Mouse (Mus musculus) limb, embryonic 14.5 days (tissue): ENCODE measurements around the gene Zfand3. TPM values are rescaled to one million over a fixed set of nuclear protein-coding genes. Genes with fewer than 3 reads are reported as not detected.

Source experiments
- ATAC-seq: fragments of 200-750 bp; cut with Nextera tagmentation; 2 replicates; pipeline ENCODE4 v1.8.0; 2017; ENCODE audit warnings: low read depth, moderate number of reproducible peaks, moderate TSS enrichment; ENCODE audit not compliant: low FRiP score
- DNase-seq: peaks from one replicate; pipeline ENCODE4 v3.0.0-alpha.2; 2015; ENCODE audit warnings: low spot score
- H3K27ac ChIP-seq: fragments of 300-500 bp; sonication (generic); replicated peaks from 2 replicates; pipeline ENCODE4 v1.5.1; 2014; ENCODE audit warnings: low read depth, mild to moderate bottlenecking, low read length, moderate library complexity, mixed read lengths
- H3K27me3 ChIP-seq: fragments of 300-500 bp; sonication (generic); 2 replicates; pipeline ENCODE4 v1.6.1; 2014; ENCODE audit warnings: low read length, mixed read lengths; ENCODE audit not compliant: control insufficient read depth, insufficient read depth
- H3K36me3 ChIP-seq: fragments of 300-500 bp; sonication (generic); 2 replicates; pipeline ENCODE4 v1.6.1; 2014; ENCODE audit warnings: mild to moderate bottlenecking, low read length, moderate library complexity, mixed read lengths; ENCODE audit not compliant: control insufficient read depth, insufficient read depth
- H3K4me1 ChIP-seq: fragments of 300-500 bp; sonication (generic); 2 replicates; pipeline ENCODE4 v1.6.1; 2014; ENCODE audit warnings: antibody characterized with exemption, low read length, mixed read lengths; ENCODE audit not compliant: control insufficient read depth, insufficient read depth
- H3K4me2 ChIP-seq: fragments of 300-500 bp; sonication (generic); replicated peaks from 2 replicates; pipeline ENCODE4 v1.6.1; 2014; ENCODE audit warnings: low read depth, mild to moderate bottlenecking, low read length, moderate library complexity; ENCODE audit not compliant: severe bottlenecking
- H3K4me3 ChIP-seq: fragments of 300-500 bp; sonication (generic); replicated peaks from 2 replicates; pipeline ENCODE4 v1.5.1; 2014; ENCODE audit warnings: low read length
- H3K9ac ChIP-seq: fragments of 300-500 bp; sonication (generic); 2 replicates; pipeline ENCODE4 v1.6.1; 2014; ENCODE audit warnings: mild to moderate bottlenecking, low read depth, low read length, moderate library complexity; ENCODE audit not compliant: severe bottlenecking
- H3K9me3 ChIP-seq: fragments of 300-500 bp; sonication (generic); 2 replicates; pipeline ENCODE4 v1.6.1; 2016; ENCODE audit warnings: low read length; ENCODE audit not compliant: control insufficient read depth
- POLR2A ChIP-seq: fragments of 200-500 bp; IDR thresholded peaks from 2 replicates; pipeline ENCODE4 v1.8.0; 2012; ENCODE audit warnings: inconsistent platforms, mild to moderate bottlenecking, moderate library complexity, borderline replicate concordance; ENCODE audit not compliant: insufficient read depth, insufficient read length; ENCODE audit errors: extremely low read depth
- WGBS: fragments of 180-500 bp; shearing (Covaris S2); extraction: QIAGEN DNeasy Blood & Tissue Kit; methylation state at CpG from one replicate; pipeline ENCODE4 v1.1.7; 2014; 5-methylcytosine and 5-hydroxymethylcytosine counted together
- polyA plus RNA-seq, 2 experiments: library from polyadenylated mRNA; depleted of rRNA in 1 of 2; stranded (reverse) in 1 of 2; unstranded in 1 of 2; fragments of >200 nt; fragmentation: Nextera tagmentation in 1 of 2; extraction: Ambion mirVana in 1 of 2; gene quantifications; 2 replicates each; pipeline versions ENCODE4 v1.2.1 to v1.2.3; 2012 to 2014

Zfand3 gene
- polyA plus RNA-seq, 2 experiments, result 43.1 to 107 TPM

GRCm38 (mm10) chr17:30163793-30164192, 159.3 kb downstream of the Zfand3 start:
- H3K9ac ChIP-seq, result no peak overlapping the region
- H3K4me2 ChIP-seq, result no peak overlapping the region
- H3K27me3 ChIP-seq, result no peaks in the 10 kb centered on the region
- no peak overlapping the region for H3K27ac ChIP-seq
- ATAC-seq, result no peak
- no peaks in the 10 kb centered on the region for H3K9me3 ChIP-seq
- peaks cover 4% of the 10 kb centered on the region; the same call in 1 of the 2 replicates for H3K36me3 ChIP-seq
- 59% methylated on average over 6 of the region's 6 CpGs for WGBS
- no peaks in the 10 kb centered on the region for H3K4me1 ChIP-seq
- no peak for DNase-seq
- TF ChIP-seq POLR2A, result no peak
- H3K4me3 ChIP-seq, result no peak overlapping the region

GRCm38 (mm10) chr17:30164818-30165217, 160.3 kb downstream of the Zfand3 start:
- WGBS, result 90% methylated on average over 9 of the region's 9 CpGs

DNA sequence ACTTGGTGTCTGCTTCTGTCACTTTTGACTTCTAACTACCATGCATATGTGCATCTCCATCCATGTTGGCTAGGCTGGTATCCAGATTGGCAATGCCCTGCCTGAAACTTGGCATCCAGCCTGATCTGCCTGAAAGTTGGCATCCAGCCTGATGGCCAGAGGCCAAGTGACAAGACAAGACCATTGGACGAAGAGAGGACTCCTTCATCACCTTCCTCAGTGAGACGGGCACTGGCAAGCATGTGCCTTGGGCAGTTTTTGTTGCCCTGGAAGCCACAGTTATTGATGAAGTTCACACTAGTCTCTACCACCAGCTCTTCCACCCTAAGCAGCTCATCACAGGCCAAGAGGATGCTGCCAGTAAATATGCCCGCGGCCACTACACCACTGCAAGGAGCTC, 172.9 kb downstream of the Zfand3 start:
- no peak overlapping the region for H3K9ac ChIP-seq
- H3K27me3 ChIP-seq, result no peaks in the 10 kb centered on the region
- H3K36me3 ChIP-seq, result peaks cover 11% of the 10 kb centered on the region
- H3K27ac ChIP-seq, result no peak overlapping the region
- ATAC-seq, result no peak
- TF ChIP-seq POLR2A, result no peak
- 95% methylated on average over 4 of the region's 4 CpGs for WGBS
- no peak overlapping the region for H3K4me2 ChIP-seq
- H3K4me1 ChIP-seq, result no peaks in the 10 kb centered on the region
- no peaks in the 10 kb centered on the region for H3K9me3 ChIP-seq
- H3K4me3 ChIP-seq, result no peak overlapping the region
- no peak for DNase-seq

More at GRCm38 (mm10) chr17:30164818-30165217, 160.3 kb downstream of the Zfand3 start:
- Histone ChIP-seq H3K27me3 (no peaks in the 10 kb centered on the region), H3K4me2 (no peak overlapping the region), H3K27ac (no peak overlapping the region), H3K36me3 (peaks cover 4% of the 10 kb centered on the region; the same call in 1 of the 2 replicates), H3K9me3 (no peaks in the 10 kb centered on the region), H3K4me3 (no peak overlapping the region), H3K9ac (no peak overlapping the region), H3K4me1 (no peaks in the 10 kb centered on the region)
- no peak for TF ChIP-seq POLR2A
- no peak for DNase-seq
- ATAC-seq, result no peak

DNA sequence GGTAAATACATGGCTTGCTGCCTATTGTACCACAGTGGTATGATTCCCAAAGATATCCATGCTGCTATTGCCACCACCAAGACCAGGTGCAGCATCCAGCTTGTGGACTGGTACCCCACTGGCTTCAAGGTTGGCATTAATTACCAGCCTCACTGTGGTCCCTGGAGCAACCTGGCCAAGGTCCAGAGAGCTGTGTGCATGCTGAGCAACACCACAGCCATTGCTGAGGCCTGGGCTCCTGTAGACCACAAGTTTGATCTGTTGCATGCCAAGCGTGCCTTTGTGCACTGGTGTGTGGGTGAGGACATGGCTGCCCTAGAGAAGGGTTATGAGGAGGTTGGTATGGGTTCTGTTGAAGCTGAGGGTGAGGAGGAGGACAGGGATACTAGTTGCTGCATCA, 173.9 kb downstream of the Zfand3 start:
- ATAC-seq (no peak), DNase-seq (no peak)
- Histone ChIP-seq H3K36me3 (peaks cover 11% of the 10 kb centered on the region), H3K4me1 (no peaks in the 10 kb centered on the region), H3K27ac (no peak overlapping the region), H3K4me2 (no peak overlapping the region), H3K9ac (no peak overlapping the region), H3K9me3 (no peaks in the 10 kb centered on the region), H3K4me3 (no peak overlapping the region), H3K27me3 (no peaks in the 10 kb centered on the region)
- 75% methylated on average over 1 of the region's 1 CpGs for WGBS
- no peak for TF ChIP-seq POLR2A

DNA sequence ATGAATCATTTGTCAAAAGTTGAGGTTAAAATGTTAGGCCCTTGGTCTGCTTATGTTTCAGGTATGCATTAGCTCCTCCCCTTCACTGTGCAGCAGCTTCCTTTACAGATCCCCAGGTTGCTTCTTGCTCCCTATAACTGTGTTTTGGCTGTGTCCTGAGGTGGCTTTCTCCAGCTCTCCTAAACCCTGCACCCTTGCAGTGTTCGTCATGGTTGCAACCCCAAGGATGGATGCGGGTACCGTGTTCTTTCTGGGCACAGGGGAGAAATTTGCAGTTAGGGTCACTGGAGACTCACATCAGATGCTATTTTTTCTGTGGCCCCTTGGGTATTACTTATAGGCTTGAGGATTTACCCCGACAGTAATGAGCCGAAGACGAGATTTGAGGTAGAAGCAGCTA, 175.7 kb downstream of the Zfand3 start:
- WGBS, result 91% methylated on average over 6 of the region's 6 CpGs
- no peak for ATAC-seq
- no peak overlapping the region for H3K4me3 ChIP-seq
- no peak overlapping the region for H3K4me2 ChIP-seq
- no peak for TF ChIP-seq POLR2A
- peaks cover 11% of the 10 kb centered on the region for H3K36me3 ChIP-seq
- DNase-seq, result no peak
- H3K27me3 ChIP-seq, result no peaks in the 10 kb centered on the region
- H3K9ac ChIP-seq, result no peak overlapping the region
- no peaks in the 10 kb centered on the region for H3K4me1 ChIP-seq
- H3K9me3 ChIP-seq, result no peaks in the 10 kb centered on the region
- H3K27ac ChIP-seq, result no peak overlapping the region

DNA sequence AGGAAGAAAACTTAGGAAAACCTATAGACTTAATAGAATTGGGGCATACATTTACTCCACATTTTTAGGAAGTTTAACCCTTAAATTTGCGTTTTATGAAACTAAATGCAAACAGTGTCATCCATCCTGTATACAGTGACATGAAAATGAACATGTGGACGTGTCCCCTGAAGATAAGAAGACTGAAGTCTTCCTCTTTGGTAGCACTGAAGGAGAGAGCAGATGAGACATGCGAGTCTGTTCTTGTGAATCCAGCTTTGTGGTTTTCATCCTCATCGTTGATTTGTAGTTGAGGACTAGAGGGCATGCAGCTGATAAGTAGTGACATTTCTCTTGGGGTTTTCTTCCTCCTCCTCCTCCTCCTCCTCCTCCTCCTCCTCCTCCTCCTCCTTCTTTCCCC, 177.0 kb downstream of the Zfand3 start:
- WGBS, result 90% methylated on average over 4 of the region's 4 CpGs
- no peak for TF ChIP-seq POLR2A
- Histone ChIP-seq H3K27me3 (no peaks in the 10 kb centered on the region), H3K4me3 (no peak overlapping the region), H3K4me2 (no peak overlapping the region), H3K4me1 (no peaks in the 10 kb centered on the region), H3K27ac (no peak overlapping the region), H3K9ac (no peak overlapping the region), H3K9me3 (no peaks in the 10 kb centered on the region), H3K36me3 (peaks cover 11% of the 10 kb centered on the region)
- DNase-seq (no peak), ATAC-seq (no peak)
